Mouse (Mus musculus): ENCODE data around the gene Ptprd.

DNA sequence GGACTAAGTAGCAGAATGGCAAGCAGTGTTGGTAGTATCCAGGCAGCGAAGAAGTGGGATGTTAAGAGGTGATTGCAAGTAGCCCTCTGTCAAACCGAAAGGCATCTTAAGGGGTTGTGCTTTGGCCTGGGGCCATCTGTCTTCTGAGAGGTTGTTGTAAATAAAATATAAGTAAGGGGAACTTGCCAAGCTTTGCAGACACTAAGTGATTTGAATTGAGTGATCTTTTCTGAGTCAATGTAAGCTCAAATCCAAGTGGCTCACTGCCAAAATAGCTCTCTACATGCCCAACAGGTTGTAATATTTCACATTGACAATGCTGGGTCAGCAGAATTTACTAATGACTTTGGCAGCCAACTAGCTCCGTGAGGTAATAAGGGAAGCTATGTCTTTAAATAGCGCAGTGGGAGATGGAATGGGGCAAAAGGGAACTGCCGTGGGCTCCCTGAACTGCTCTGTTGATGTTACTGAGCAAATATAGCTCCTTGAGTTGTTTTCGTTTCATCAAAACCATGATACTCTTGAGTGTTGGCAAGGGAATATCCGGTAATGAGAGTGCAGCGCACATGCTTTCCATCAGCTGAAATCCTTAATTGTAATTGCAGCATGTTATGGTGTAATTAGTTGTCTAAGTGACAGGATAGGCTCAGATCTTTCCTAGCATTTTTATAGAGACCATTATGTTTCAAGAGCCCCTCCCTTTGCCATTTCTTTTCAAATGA, 952.4 kb downstream of the Ptprd start:
- TF ChIP-seq CTCF (IDR thresholded peaks at IDR 0.05; ENCODE audit: low read depth) (no peak), EP300 (optimal IDR thresholded peaks at IDR 0.05) (no peak)

Data from stomach, postnatal 0 days (tissue).